Mouse (Mus musculus): ENCODE data around the gene Camk2b. TPM values are rescaled to one million over a fixed set of nuclear protein-coding genes. Genes with fewer than 3 reads are reported as not detected.

Gene Camk2b
- polyA plus RNA-seq, 1 experiment: 183 TPM

DNA sequence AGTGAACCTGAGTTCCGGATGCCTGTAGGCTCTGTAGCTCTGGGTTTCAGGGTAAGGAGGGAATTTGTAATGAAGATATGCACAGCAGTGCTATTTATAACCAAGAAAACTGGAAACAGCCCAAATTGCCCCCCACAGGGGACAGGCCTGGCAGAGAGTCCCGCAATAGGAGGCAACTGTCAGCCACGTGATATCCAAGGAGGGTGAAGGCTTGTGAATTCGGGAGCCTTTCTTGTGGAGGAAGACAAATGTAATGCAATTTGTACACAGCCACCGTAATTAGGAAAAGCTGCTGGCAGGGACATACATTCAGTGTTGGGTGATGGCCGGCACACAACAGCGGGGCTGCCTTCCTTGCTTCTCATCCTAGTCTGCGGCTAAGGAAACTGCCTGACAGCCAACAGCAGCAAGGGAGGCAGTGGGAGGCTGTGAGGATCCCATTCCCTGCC is 9.5 kb upstream of the Camk2b start:
- Histone ChIP-seq H3K4me3 (ENCODE audit: insufficient read depth, low read depth, low read length) (no peak overlapping the region), H3K27ac (ENCODE audit: insufficient read depth, low read depth, low read length) (peak overlapping the region; percentile 96), H3K4me1 (ENCODE audit: control insufficient read depth, insufficient read depth, low read length) (peaks cover 17% of the 10 kb centered on the region)
- WGBS: 17% methylated on average over 8 of the region's 8 CpGs
- TF ChIP-seq POLR2A (IDR thresholded peaks at IDR 0.05; ENCODE audit: insufficient read depth, low read depth, low read length) (no peak), CTCF (IDR thresholded peaks at IDR 0.05; ENCODE audit: insufficient read depth, low read depth, low read length) (no peak)

DNA sequence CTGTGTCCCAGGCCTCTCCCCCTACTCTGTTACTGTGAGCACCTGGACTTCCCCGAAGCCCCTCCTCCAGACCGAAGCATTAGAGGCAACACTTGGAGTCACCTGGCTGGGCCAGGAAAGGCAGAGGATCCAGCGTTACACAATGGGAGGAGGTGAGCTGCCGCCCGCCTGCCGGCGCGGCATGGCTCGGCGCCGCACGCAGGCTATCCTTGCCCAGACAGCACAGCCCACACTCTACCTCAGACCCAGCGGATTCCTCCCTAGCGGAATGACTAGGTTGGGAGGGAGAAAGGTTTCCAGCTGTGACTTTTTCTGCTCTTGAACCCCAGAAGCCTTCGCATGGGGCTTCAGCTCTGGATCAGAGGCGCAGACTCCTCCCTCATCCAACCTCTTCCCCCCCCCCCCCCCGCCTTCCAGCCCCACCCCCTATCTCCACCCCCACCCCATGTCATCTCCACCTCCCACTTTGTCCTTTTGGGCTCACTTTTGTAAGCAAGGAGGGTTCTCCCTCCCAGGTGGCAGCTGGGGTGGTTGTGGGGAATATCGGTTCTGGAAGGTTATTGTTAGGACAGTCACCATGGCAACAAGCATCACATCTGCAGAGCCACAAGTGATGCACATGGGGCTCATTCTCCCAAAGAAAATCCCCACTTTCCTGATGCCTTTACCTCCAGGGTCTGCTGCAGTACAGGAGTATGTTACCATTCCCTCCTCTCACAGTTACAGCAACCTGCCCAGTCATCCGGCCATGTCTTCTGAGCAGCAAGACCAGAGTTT is 2.2 kb upstream of the Camk2b start:
- WGBS: 5% methylated on average over 19 of the region's 19 CpGs
- peak overlapping the region; percentile 90 for H3K27ac ChIP-seq (ENCODE audit: insufficient read depth, low read depth, low read length)

DNA sequence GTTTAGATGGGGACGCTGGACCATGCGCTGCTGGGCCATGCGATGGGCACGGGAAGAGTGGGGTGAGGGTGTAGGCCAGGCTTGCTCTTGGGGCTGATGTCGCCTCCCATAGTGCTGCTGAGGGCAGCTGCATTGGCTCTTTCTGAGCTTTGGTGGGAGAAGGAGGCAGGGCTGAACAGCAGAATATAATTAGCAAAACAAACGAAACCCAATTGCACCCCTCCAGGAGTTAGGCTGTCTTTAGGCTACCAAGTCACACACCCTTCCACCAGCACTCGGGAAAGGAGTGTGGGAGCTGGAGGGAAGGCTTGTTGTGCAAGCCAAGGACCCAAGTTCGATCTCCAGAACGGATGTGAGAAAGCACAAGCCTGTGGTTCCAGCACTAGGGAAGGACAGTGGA is 998 bp upstream of the Camk2b start:
- WGBS: 25% methylated on average over 9 of the region's 9 CpGs
- peaks cover 38% of the 10 kb centered on the region for H3K4me1 ChIP-seq (ENCODE audit: control insufficient read depth, insufficient read depth, low read length)
- TF ChIP-seq POLR2A (IDR thresholded peaks at IDR 0.05; ENCODE audit: insufficient read depth, low read depth, low read length): no peak
- TF ChIP-seq CTCF (IDR thresholded peaks at IDR 0.05; ENCODE audit: insufficient read depth, low read depth, low read length): no peak
- peak overlapping the region; percentile 84 for H3K27ac ChIP-seq (ENCODE audit: insufficient read depth, low read depth, low read length)
- no peak overlapping the region for H3K4me3 ChIP-seq (ENCODE audit: insufficient read depth, low read depth, low read length)

More for the DNA sequence above, 2.2 kb upstream of the Camk2b start:
- TF ChIP-seq CTCF (IDR thresholded peaks at IDR 0.05; ENCODE audit: insufficient read depth, low read depth, low read length) (no peak), POLR2A (IDR thresholded peaks at IDR 0.05; ENCODE audit: insufficient read depth, low read depth, low read length) (no peak)
- H3K4me1 ChIP-seq (ENCODE audit: control insufficient read depth, insufficient read depth, low read length): peaks cover 30% of the 10 kb centered on the region
- H3K4me3 ChIP-seq (ENCODE audit: insufficient read depth, low read depth, low read length): peak overlapping the region; percentile 24

DNA sequence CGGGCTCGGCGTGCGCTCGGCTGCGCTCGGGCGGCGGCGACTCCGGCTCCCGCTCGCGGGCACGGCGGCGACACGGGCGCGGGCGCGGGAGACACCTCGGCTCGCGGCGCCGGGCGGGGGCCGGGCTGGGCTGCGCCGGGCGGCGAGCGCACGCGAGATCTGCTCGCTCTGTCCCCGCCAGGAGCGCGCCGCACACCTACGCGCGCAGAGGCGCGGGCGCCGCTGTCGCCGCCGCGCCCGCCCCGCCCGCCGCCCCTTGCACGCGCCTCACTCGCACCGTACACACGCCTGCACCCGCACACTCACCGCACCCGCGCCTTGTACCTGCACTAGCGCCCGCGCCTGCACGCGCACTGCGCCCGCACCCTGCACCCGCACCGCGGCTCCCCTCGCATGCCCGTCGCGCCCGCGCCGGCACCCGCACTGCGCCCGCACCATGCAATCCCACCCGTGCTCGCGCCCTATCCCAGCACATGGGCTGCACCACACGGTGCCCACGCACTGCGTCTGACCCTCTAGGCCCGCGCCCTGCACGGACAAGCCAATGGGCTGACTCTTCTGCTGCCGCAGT is 526 bp downstream of the Camk2b start:
- WGBS: 5% methylated on average over 88 of the region's 95 CpGs
- Histone ChIP-seq H3K27ac (ENCODE audit: insufficient read depth, low read depth, low read length) (peak overlapping the region; percentile 96), H3K4me1 (ENCODE audit: control insufficient read depth, insufficient read depth, low read length) (peaks cover 49% of the 10 kb centered on the region), H3K4me3 (ENCODE audit: insufficient read depth, low read depth, low read length) (peak overlapping the region; percentile 97)
- TF ChIP-seq POLR2A (IDR thresholded peaks at IDR 0.05; ENCODE audit: insufficient read depth, low read depth, low read length): peak; percentile 6; the same call in 1 of the 2 replicates
- no peak for TF ChIP-seq CTCF (IDR thresholded peaks at IDR 0.05; ENCODE audit: insufficient read depth, low read depth, low read length)

DNA sequence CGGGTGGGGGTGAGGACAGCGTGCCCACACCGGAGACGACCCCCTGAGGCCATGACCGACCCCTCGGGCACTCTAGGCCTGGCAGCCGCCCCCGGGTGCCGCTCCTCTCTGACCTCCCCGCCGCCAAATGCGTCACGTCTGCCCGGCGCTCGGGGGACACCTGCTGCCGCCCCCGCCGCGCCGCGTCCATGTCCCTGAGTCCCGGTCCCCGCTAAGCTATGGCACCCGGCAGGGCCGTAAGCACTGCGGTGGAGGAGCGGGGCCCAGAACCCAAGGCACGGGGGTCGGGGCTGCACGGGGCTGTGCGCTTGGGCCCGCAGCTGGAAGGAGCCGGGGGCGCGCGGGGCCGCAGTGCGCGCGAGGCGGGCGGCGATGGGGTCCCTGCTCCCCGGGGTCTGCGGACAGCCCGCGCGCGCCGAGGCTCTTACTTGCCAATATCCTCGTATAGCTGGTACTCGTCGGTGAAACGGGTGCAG is 1.1 kb downstream of the Camk2b start:
- peak overlapping the region; percentile 97 for H3K4me3 ChIP-seq (ENCODE audit: insufficient read depth, low read depth, low read length)
- peak overlapping the region; percentile 96 for H3K27ac ChIP-seq (ENCODE audit: insufficient read depth, low read depth, low read length)
- WGBS: under 1% methylated on average over 55 of the region's 55 CpGs
- H3K4me1 ChIP-seq (ENCODE audit: control insufficient read depth, insufficient read depth, low read length): peaks cover 50% of the 10 kb centered on the region
- peak; percentile 8; the same call in 1 of the 2 replicates for TF ChIP-seq CTCF (IDR thresholded peaks at IDR 0.05; ENCODE audit: insufficient read depth, low read depth, low read length)
- TF ChIP-seq POLR2A (IDR thresholded peaks at IDR 0.05; ENCODE audit: insufficient read depth, low read depth, low read length): no peak

DNA sequence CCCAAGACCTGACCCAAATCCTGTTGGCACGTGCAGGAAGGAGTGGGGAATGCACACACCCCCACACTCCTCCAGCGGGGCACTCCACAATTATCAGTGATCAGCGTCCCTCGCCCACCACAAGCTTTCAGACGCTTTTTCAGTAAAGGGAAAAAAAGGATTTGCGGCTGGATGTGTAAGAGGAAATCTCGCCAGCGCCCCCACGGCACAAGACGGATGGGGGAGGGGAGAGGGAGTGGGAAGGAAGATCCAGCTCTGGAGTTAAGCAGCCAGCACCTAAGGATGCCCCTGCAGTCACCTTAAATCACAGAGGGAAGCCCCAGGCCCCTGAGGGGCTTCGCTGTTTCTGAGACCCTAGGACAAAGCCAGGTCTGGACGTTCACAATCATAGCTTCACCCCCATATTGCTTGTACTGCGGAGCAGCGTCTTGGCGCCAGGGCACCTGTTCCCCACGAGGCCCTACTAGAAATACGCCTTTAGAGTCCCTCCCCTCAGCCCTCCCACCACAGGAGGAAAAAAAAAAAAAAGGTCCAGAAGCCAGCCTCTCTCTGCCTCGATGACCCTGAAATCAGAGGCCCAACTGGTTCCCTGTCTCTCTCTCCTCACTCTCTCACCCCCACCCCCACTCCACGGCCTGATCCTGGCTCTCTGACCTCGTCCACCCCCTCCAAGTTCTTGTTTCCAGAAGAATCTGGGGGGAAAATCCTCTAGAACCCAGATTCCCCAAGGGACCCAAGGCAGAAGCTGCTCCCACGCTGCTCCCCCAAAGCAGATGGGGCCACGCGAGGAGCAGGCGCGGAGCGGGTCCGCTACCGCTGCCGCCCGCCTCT is 1.7 kb downstream of the Camk2b start:
- TF ChIP-seq POLR2A (IDR thresholded peaks at IDR 0.05; ENCODE audit: insufficient read depth, low read depth, low read length) (no peak), CTCF (IDR thresholded peaks at IDR 0.05; ENCODE audit: insufficient read depth, low read depth, low read length) (no peak; the same call in 1 of the 2 replicates)
- H3K4me3 ChIP-seq (ENCODE audit: insufficient read depth, low read depth, low read length): peak overlapping the region; percentile 97
- under 1% methylated on average over 30 of the region's 30 CpGs for WGBS
- peak overlapping the region; percentile 96 for H3K27ac ChIP-seq (ENCODE audit: insufficient read depth, low read depth, low read length)
- peaks cover 48% of the 10 kb centered on the region for H3K4me1 ChIP-seq (ENCODE audit: control insufficient read depth, insufficient read depth, low read length)

DNA sequence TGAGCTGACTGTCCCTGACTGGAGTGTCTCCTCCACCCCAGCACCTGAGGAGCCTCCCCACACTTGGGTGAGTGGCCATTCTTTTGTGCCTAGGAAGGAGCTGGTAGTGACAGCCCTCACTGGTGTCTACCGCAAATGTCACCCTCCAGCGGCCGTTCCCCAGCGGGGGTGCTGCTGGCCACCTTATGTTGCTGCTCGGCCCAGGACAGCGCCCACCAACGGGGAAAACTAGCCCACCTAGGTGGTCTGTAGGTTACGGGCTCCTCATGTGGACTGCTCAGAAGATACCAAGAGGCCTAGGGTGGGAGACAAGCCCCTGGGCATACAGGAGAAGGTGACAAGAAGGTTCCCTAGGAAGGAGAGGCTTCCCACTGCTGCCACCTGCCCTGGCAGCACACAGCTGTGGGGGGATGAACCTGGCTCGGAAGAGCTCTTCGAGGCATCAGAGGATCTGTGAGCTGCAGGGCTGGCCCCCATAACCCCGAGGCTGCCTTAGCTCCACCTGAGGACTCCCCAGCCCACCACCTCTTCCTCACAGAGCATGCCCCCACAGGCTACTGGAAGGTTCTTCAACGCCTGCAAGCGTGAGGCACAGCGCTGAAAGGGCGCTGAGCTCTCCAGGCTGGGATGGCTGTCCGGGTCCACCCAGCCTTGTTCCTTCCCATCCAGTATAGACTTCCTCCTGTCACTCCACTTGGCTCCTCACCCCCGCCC is 2.5 kb downstream of the Camk2b start:
- peak overlapping the region; percentile 96 for H3K27ac ChIP-seq (ENCODE audit: insufficient read depth, low read depth, low read length)
- TF ChIP-seq CTCF (IDR thresholded peaks at IDR 0.05; ENCODE audit: insufficient read depth, low read depth, low read length) (no peak), POLR2A (IDR thresholded peaks at IDR 0.05; ENCODE audit: insufficient read depth, low read depth, low read length) (no peak)
- peaks cover 52% of the 10 kb centered on the region for H3K4me1 ChIP-seq (ENCODE audit: control insufficient read depth, insufficient read depth, low read length)
- WGBS: 17% methylated on average over 17 of the region's 17 CpGs
- peak overlapping the region; percentile 97 for H3K4me3 ChIP-seq (ENCODE audit: insufficient read depth, low read depth, low read length)

DNA sequence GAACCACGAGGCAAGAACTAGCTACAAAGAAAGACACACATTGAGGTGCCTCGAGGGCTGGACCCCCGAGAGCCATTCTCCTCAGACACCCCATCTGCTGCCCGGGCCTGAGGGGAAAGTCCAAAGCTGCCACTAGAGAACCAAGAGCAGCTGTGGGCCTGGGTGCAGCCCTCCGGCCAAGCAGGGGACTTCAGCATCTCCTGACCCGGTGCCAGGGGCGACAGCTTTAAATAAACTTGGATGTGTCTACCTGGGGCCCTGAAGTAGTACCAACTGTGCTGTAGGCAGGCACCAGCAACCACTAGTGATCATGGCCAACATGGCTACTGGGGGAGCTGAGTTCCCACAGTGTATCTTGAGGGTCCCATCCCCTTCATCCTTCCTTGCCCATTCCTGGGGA is 3.1 kb downstream of the Camk2b start:
- TF ChIP-seq POLR2A (IDR thresholded peaks at IDR 0.05; ENCODE audit: insufficient read depth, low read depth, low read length): no peak
- TF ChIP-seq CTCF (IDR thresholded peaks at IDR 0.05; ENCODE audit: insufficient read depth, low read depth, low read length): no peak
- H3K27ac ChIP-seq (ENCODE audit: insufficient read depth, low read depth, low read length): peak overlapping the region; percentile 96
- peak overlapping the region; percentile 97 for H3K4me3 ChIP-seq (ENCODE audit: insufficient read depth, low read depth, low read length)
- peaks cover 50% of the 10 kb centered on the region for H3K4me1 ChIP-seq (ENCODE audit: control insufficient read depth, insufficient read depth, low read length)
- 41% methylated on average over 7 of the region's 7 CpGs for WGBS
